Mouse (Mus musculus) heart, embryonic 14.5 days (tissue): ENCODE data around the gene Gcn1l1. TPM values are rescaled to one million over a fixed set of nuclear protein-coding genes. Genes with fewer than 3 reads are reported as not detected.

Source experiments
- ATAC-seq: fragments of 200-750 bp; cut with Nextera tagmentation; 2 replicates; pipeline ENCODE4 v1.8.0; 2017; ENCODE audit warnings: low read depth, moderate TSS enrichment; ENCODE audit not compliant: insufficient number of reproducible peaks, insufficient read depth, low FRiP score
- H3K27ac ChIP-seq, 2 experiments: fragments of 200-500 bp in 1 of 2; fragments of 300-500 bp in 1 of 2; sonication (generic) in 1 of 2; replicated peaks in 1 of 2; 2 replicates each; pipeline ENCODE4 v1.5.1; 2012 to 2014; ENCODE audit warnings: low read depth in 2 of 2, low read length in 2 of 2, control low read depth in 1 of 2, mild to moderate bottlenecking in 1 of 2, mixed read lengths in 1 of 2; ENCODE audit not compliant: control insufficient read depth in 1 of 2, insufficient read depth in 1 of 2
- H3K27me3 ChIP-seq: fragments of 300-500 bp; sonication (generic); 2 replicates; pipeline ENCODE4 v1.6.1; 2014; ENCODE audit warnings: mild to moderate bottlenecking, low read length, control low read depth; ENCODE audit not compliant: control insufficient read depth, insufficient read depth
- H3K36me3 ChIP-seq: fragments of 300-500 bp; sonication (generic); 2 replicates; pipeline ENCODE4 v1.6.1; 2014; ENCODE audit warnings: mild to moderate bottlenecking, control low read depth, low read length, mixed read lengths; ENCODE audit not compliant: control insufficient read depth, insufficient read depth
- H3K4me1 ChIP-seq, 2 experiments: fragments of 200-500 bp in 1 of 2; fragments of 300-500 bp in 1 of 2; sonication (generic) in 1 of 2; 2 replicates each; pipeline ENCODE4 v1.6.1; 2012 to 2014; ENCODE audit warnings: low read length in 2 of 2, control low read depth in 1 of 2, mixed read lengths in 1 of 2; ENCODE audit not compliant: control insufficient read depth in 2 of 2, insufficient read depth in 2 of 2
- H3K4me2 ChIP-seq: fragments of 300-500 bp; sonication (generic); 2 replicates; pipeline ENCODE4 v1.6.1; 2014; ENCODE audit warnings: mild to moderate bottlenecking, low read length
- H3K4me3 ChIP-seq, 2 experiments: fragments of 200-500 bp in 1 of 2; fragments of 300-500 bp in 1 of 2; sonication (generic) in 1 of 2; 2 replicates each; pipeline ENCODE4 v1.5.1; 2012 to 2014; ENCODE audit warnings: low read length in 2 of 2, mild to moderate bottlenecking in 2 of 2, control low read depth in 1 of 2, low read depth in 1 of 2, moderate library complexity in 1 of 2; ENCODE audit not compliant: control insufficient read depth in 1 of 2, insufficient read depth in 1 of 2
- H3K9ac ChIP-seq: fragments of 300-500 bp; sonication (generic); 2 replicates; pipeline ENCODE4 v1.6.1; 2014; ENCODE audit warnings: mild to moderate bottlenecking, low read length
- H3K9me3 ChIP-seq: fragments of 300-500 bp; sonication (generic); 2 replicates; pipeline ENCODE4 v1.6.1; 2016; ENCODE audit warnings: low read length, control low read depth; ENCODE audit not compliant: control insufficient read depth
- WGBS: fragments of 180-500 bp; shearing (Covaris S2); extraction: QIAGEN DNeasy Blood & Tissue Kit; methylation state at CpG from one replicate; pipeline ENCODE4 v1.1.7; 2014; 5-methylcytosine and 5-hydroxymethylcytosine counted together
- polyA plus RNA-seq: library from polyadenylated mRNA; unstranded; fragments of >200 nt; fragmentation: Nextera tagmentation; extraction: Ambion mirVana; gene quantifications from 2 replicates; pipeline ENCODE4 v1.2.1, GENCODE M21; 2014

Gene Gcn1l1
- polyA plus RNA-seq, 1 experiment from 2014 or later: 26.3 TPM

GRCm38 (mm10) chr5:115658352-115658751, 93.3 kb downstream of the Gcn1l1 start:
- Histone ChIP-seq H3K27me3 (no peaks in the 10 kb centered on the region; the same call in 1 of the 2 replicates), H3K4me3 (no peak overlapping the region), H3K9ac (no peak overlapping the region), H3K36me3 (no peaks in the 10 kb centered on the region), H3K4me2 (no peak overlapping the region), H3K9me3 (no peaks in the 10 kb centered on the region), H3K27ac (no peak overlapping the region), H3K4me1 (no peaks in the 10 kb centered on the region)
- WGBS: 52% methylated on average over 6 of the region's 6 CpGs
- ATAC-seq: no peak

- H3K36me3 ChIP-seq: no peaks in the 10 kb centered on the region
- no peaks in the 10 kb centered on the region for H3K4me1 ChIP-seq
- ATAC-seq: no peak; the same call in 1 of the 2 replicates
- no peak overlapping the region for H3K4me3 ChIP-seq
- H3K27ac ChIP-seq: no peak overlapping the region
- no peaks in the 10 kb centered on the region; the same call in 1 of the 2 replicates for H3K27me3 ChIP-seq
- peak overlapping the region; percentile 26 for H3K4me2 ChIP-seq
- 38% methylated on average over 22 of the region's 22 CpGs for WGBS
- H3K9ac ChIP-seq: no peak overlapping the region
- no peaks in the 10 kb centered on the region for H3K9me3 ChIP-seq
Observed at GRCm38 (mm10) chr5:115662658-115663057, 97.6 kb downstream of the Gcn1l1 start.

DNA sequence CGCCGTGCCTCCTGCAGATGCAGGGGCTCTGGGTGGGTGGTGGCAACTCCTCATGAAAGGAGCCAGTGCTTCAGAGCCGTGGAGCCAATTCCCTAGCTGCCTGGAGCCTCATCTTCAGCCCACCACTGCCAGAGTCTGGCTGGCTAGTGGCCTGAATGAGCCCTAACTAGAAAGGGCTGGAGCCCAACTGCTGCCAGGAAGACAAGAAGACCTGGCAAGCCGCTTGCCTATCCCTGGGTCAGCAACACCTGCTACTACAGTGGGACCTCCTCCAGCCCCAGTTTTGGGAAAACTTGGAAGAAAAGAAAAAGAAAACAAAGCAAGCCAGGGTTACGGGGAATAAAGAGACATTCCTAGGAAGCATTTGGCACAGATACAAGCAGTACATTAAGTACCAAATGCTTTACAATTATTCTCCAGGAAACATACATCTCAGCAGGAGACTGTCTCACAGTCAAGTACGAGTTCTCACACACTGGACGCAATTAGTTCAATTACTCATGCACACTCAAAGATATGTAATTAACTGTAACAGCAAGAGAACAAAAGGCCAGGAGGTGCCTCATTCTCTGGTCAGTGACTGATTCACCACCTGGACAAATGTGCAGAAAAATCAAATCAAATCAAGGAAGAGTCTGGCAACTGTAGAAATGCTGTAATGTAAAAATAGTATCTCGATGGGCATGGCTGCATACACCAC, 101.5 kb downstream of the Gcn1l1 start:
- Histone ChIP-seq H3K27ac (no peak overlapping the region), H3K27me3 (no peaks in the 10 kb centered on the region), H3K9ac (no peak overlapping the region), H3K4me2 (no peak overlapping the region), H3K4me3 (no peak overlapping the region), H3K36me3 (no peaks in the 10 kb centered on the region), H3K9me3 (no peaks in the 10 kb centered on the region), H3K4me1 (no peaks in the 10 kb centered on the region; a peak in 1 of 4 replicates)
- no peak for ATAC-seq
- WGBS: 65% methylated on average over 8 of the region's 8 CpGs

- H3K9me3 ChIP-seq: no peaks in the 10 kb centered on the region
- H3K27ac ChIP-seq: no peak overlapping the region
- H3K27me3 ChIP-seq: no peaks in the 10 kb centered on the region
- H3K4me1 ChIP-seq: no peaks in the 10 kb centered on the region; a peak in 1 of 4 replicates
- no peak for ATAC-seq
- no peak overlapping the region for H3K4me3 ChIP-seq
- H3K9ac ChIP-seq: no peak overlapping the region
- H3K4me2 ChIP-seq: no peak overlapping the region
- WGBS: 77% methylated on average over 8 of the region's 8 CpGs
- no peaks in the 10 kb centered on the region for H3K36me3 ChIP-seq
Observed at GRCm38 (mm10) chr5:115667210-115667609, 102.2 kb downstream of the Gcn1l1 start.

DNA sequence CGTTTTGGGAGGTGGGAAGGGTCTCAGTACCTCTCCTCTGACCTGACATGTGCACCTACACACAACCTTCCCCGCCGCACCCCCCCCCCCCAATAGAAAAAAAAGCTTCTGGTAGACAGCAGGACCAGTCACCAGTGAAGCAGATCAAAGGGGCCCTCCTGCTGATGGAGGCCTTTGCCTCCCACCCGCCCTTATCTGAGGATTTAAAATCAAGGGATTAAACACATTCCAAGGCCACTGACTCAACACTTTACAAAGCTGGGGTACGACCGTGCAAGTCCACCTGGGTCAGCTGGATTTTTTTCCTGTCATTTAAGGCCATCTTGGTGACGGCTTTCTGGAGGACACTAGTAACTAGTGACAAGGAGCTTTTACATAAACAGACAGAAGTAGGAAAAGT, 102.8 kb downstream of the Gcn1l1 start:
- Histone ChIP-seq H3K27ac (no peak overlapping the region), H3K9me3 (no peaks in the 10 kb centered on the region), H3K27me3 (no peaks in the 10 kb centered on the region), H3K4me3 (no peak overlapping the region), H3K4me1 (no peaks in the 10 kb centered on the region; a peak in 1 of 4 replicates), H3K4me2 (no peak overlapping the region), H3K9ac (no peak overlapping the region), H3K36me3 (no peaks in the 10 kb centered on the region)
- no peak for ATAC-seq
- 19% methylated on average over 7 of the region's 7 CpGs for WGBS

GRCm38 (mm10) chr5:115668986-115669385, 103.9 kb downstream of the Gcn1l1 start:
- Histone ChIP-seq H3K4me3 (no peak overlapping the region), H3K27me3 (no peaks in the 10 kb centered on the region), H3K36me3 (no peaks in the 10 kb centered on the region), H3K9ac (no peak overlapping the region), H3K27ac (no peak overlapping the region), H3K9me3 (no peaks in the 10 kb centered on the region), H3K4me1 (no peaks in the 10 kb centered on the region; a peak in 1 of 4 replicates), H3K4me2 (no peak overlapping the region)
- no peak for ATAC-seq
- WGBS: 82% methylated on average over 12 of the region's 12 CpGs

DNA sequence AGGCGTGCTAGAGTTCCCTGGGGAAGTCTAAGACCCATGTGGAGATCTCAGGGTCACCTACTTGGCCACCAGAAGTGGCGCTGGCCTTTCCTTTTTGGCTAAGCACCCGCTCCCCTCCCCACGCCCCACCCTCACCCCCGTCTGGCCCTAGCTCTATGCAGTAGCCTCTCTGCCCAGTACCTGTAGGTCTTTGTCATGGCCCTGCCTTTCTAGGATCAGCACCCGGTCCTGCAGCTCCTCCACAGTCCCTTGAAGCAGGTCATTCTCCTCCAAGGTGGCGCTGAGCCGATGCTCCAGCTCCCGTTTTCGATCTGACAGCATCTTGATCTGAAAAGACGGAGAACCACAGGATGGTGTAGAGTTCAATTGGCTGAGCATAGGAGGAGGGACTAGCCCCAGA, 104.9 kb downstream of the Gcn1l1 start:
- no peak overlapping the region for H3K4me2 ChIP-seq
- no peaks in the 10 kb centered on the region for H3K27me3 ChIP-seq
- no peaks in the 10 kb centered on the region; a peak in 1 of 4 replicates for H3K4me1 ChIP-seq
- H3K36me3 ChIP-seq: no peaks in the 10 kb centered on the region
- H3K9ac ChIP-seq: no peak overlapping the region
- 80% methylated on average over 11 of the region's 11 CpGs for WGBS
- H3K27ac ChIP-seq: no peak overlapping the region
- H3K9me3 ChIP-seq: no peaks in the 10 kb centered on the region
- H3K4me3 ChIP-seq: no peak overlapping the region
- no peak for ATAC-seq

- Histone ChIP-seq H3K9ac (no peak overlapping the region), H3K27ac (no peak overlapping the region), H3K27me3 (no peaks in the 10 kb centered on the region), H3K4me3 (no peak overlapping the region), H3K9me3 (no peaks in the 10 kb centered on the region), H3K4me2 (no peak overlapping the region), H3K36me3 (no peaks in the 10 kb centered on the region), H3K4me1 (no peaks in the 10 kb centered on the region; a peak in 1 of 4 replicates)
- 32% methylated on average over 2 of the region's 2 CpGs for WGBS
- ATAC-seq: no peak
Observed at GRCm38 (mm10) chr5:115670406-115670805, 105.4 kb downstream of the Gcn1l1 start.
